Mouse (Mus musculus): ENCODE measurements around the gene Plekhh2. TPM values are rescaled to one million over a fixed set of nuclear protein-coding genes. Genes with fewer than 3 reads are reported as not detected.
A peak's percentile ranks its signal among the peaks of the same experiment; 100 is the strongest.

Plekhh2 gene
- polyA plus RNA-seq, 1 experiment from 2014 or later, result 1.7 TPM

GRCm38 (mm10) chr17:84596015-84596441 is 84.3 kb downstream of the Plekhh2 start:
- 34% methylated on average over 10 of the region's 10 CpGs for WGBS
- peak; percentile 76 for ATAC-seq
- Histone ChIP-seq H3K9ac (replicated peaks; ENCODE audit: low read depth, low read length) (peak overlapping the region; percentile 51), H3K4me2 (ENCODE audit: low read length) (peak overlapping the region; percentile 43), H3K4me1 (replicated peaks; ENCODE audit: control insufficient read depth, insufficient read depth, low read length) (peaks cover 11% of the 10 kb centered on the region), H3K36me3 (ENCODE audit: control insufficient read depth, insufficient read depth) (no peaks in the 10 kb centered on the region), H3K9me3 (ENCODE audit: control insufficient read depth, low read length) (no peaks in the 10 kb centered on the region), H3K27ac (ENCODE audit: low read length) (peak overlapping the region; percentile 28; the same call in 1 of the 2 replicates), H3K4me3 (replicated peaks; ENCODE audit: low read length) (peak overlapping the region; percentile 24), H3K27me3 (replicated peaks; ENCODE audit: control insufficient read depth, insufficient read depth, low read length) (no peaks in the 10 kb centered on the region)

GRCm38 (mm10) chr17:84596501-84596900 is 84.8 kb downstream of the Plekhh2 start:
- peak overlapping the region; percentile 24 for H3K4me3 ChIP-seq (replicated peaks; ENCODE audit: low read length)
- H3K36me3 ChIP-seq (ENCODE audit: control insufficient read depth, insufficient read depth), result no peaks in the 10 kb centered on the region
- H3K27ac ChIP-seq (ENCODE audit: low read length), result peak overlapping the region; percentile 60
- WGBS, result 33% methylated on average over 7 of the region's 7 CpGs
- H3K9me3 ChIP-seq (ENCODE audit: control insufficient read depth, low read length), result no peaks in the 10 kb centered on the region
- H3K4me2 ChIP-seq (ENCODE audit: low read length), result peak overlapping the region; percentile 43
- peaks cover 11% of the 10 kb centered on the region for H3K4me1 ChIP-seq (replicated peaks; ENCODE audit: control insufficient read depth, insufficient read depth, low read length)
- H3K9ac ChIP-seq (replicated peaks; ENCODE audit: low read depth, low read length), result peak overlapping the region; percentile 51; the same call in 1 of the 2 replicates
- no peak for ATAC-seq
- no peaks in the 10 kb centered on the region for H3K27me3 ChIP-seq (replicated peaks; ENCODE audit: control insufficient read depth, insufficient read depth, low read length)

DNA sequence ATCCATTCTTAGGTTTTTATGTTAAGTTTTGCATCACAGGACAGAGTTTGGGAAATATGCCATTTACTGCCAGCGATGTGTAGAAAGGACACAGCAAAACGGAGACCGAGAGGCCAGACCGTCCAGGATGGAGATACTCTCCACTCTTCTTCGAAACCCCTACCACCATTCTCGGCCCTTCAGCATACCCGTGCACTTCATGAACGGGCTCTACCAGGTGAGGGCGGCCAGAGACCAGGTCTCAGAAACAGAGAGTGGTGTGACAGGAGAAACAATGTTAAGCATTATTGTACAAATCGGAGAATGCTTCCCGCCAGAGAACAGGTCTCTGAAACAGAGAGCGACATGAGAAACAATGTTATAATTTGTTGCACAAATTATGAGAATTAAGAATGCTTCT is 86.2 kb downstream of the Plekhh2 start:
- Histone ChIP-seq H3K27me3 (replicated peaks; ENCODE audit: control insufficient read depth, insufficient read depth, low read length) (no peaks in the 10 kb centered on the region), H3K36me3 (ENCODE audit: control insufficient read depth, insufficient read depth) (no peaks in the 10 kb centered on the region), H3K27ac (ENCODE audit: low read length) (no peak overlapping the region), H3K9ac (replicated peaks; ENCODE audit: low read depth, low read length) (no peak overlapping the region), H3K4me3 (replicated peaks; ENCODE audit: low read length) (no peak overlapping the region), H3K9me3 (ENCODE audit: control insufficient read depth, low read length) (no peaks in the 10 kb centered on the region), H3K4me2 (ENCODE audit: low read length) (no peak overlapping the region), H3K4me1 (replicated peaks; ENCODE audit: control insufficient read depth, insufficient read depth, low read length) (peaks cover 11% of the 10 kb centered on the region)
- ATAC-seq, result no peak
- WGBS, result 92% methylated on average over 12 of the region's 12 CpGs

- WGBS, result 91% methylated on average over 7 of the region's 7 CpGs
- Histone ChIP-seq H3K9ac (replicated peaks; ENCODE audit: low read depth, low read length) (no peak overlapping the region), H3K9me3 (ENCODE audit: control insufficient read depth, low read length) (no peaks in the 10 kb centered on the region), H3K36me3 (ENCODE audit: control insufficient read depth, insufficient read depth) (no peaks in the 10 kb centered on the region), H3K4me1 (replicated peaks; ENCODE audit: control insufficient read depth, insufficient read depth, low read length) (peaks cover 11% of the 10 kb centered on the region), H3K4me3 (replicated peaks; ENCODE audit: low read length) (no peak overlapping the region), H3K4me2 (ENCODE audit: low read length) (no peak overlapping the region), H3K27ac (ENCODE audit: low read length) (no peak overlapping the region), H3K27me3 (replicated peaks; ENCODE audit: control insufficient read depth, insufficient read depth, low read length) (no peaks in the 10 kb centered on the region)
- ATAC-seq, result no peak
These were observed 87.2 kb downstream of the Plekhh2 start for GRCm38 (mm10) chr17:84598928-84599327.

GRCm38 (mm10) chr17:84600051-84600983 is 88.6 kb downstream of the Plekhh2 start:
- 75% methylated on average over 9 of the region's 9 CpGs for WGBS
- H3K9me3 ChIP-seq (ENCODE audit: control insufficient read depth, low read length), result no peaks in the 10 kb centered on the region
- H3K36me3 ChIP-seq (ENCODE audit: control insufficient read depth, insufficient read depth), result no peaks in the 10 kb centered on the region
- H3K4me1 ChIP-seq (replicated peaks; ENCODE audit: control insufficient read depth, insufficient read depth, low read length), result peaks cover 11% of the 10 kb centered on the region
- ATAC-seq, result no peak
- H3K4me3 ChIP-seq (replicated peaks; ENCODE audit: low read length), result no peak overlapping the region
- H3K4me2 ChIP-seq (ENCODE audit: low read length), result no peak overlapping the region
- no peak overlapping the region for H3K9ac ChIP-seq (replicated peaks; ENCODE audit: low read depth, low read length)
- no peak overlapping the region for H3K27ac ChIP-seq (ENCODE audit: low read length)
- no peaks in the 10 kb centered on the region for H3K27me3 ChIP-seq (replicated peaks; ENCODE audit: control insufficient read depth, insufficient read depth, low read length)

- Histone ChIP-seq H3K36me3 (ENCODE audit: control insufficient read depth, insufficient read depth) (no peaks in the 10 kb centered on the region), H3K9ac (replicated peaks; ENCODE audit: low read depth, low read length) (no peak overlapping the region), H3K4me3 (replicated peaks; ENCODE audit: low read length) (no peak overlapping the region), H3K9me3 (ENCODE audit: control insufficient read depth, low read length) (no peaks in the 10 kb centered on the region), H3K4me2 (ENCODE audit: low read length) (no peak overlapping the region), H3K4me1 (replicated peaks; ENCODE audit: control insufficient read depth, insufficient read depth, low read length) (peaks cover under 1% of the 10 kb centered on the region), H3K27me3 (replicated peaks; ENCODE audit: control insufficient read depth, insufficient read depth, low read length) (no peaks in the 10 kb centered on the region), H3K27ac (ENCODE audit: low read length) (no peak overlapping the region)
- ATAC-seq, result no peak
- WGBS, result 89% methylated on average over 5 of the region's 5 CpGs
These were observed 90.1 kb downstream of the Plekhh2 start for GRCm38 (mm10) chr17:84601805-84602204.

- 61% methylated on average over 9 of the region's 9 CpGs for WGBS
- H3K27ac ChIP-seq (ENCODE audit: low read length), result no peak overlapping the region
- H3K27me3 ChIP-seq (replicated peaks; ENCODE audit: control insufficient read depth, insufficient read depth, low read length), result no peaks in the 10 kb centered on the region
- ATAC-seq, result no peak
- no peaks in the 10 kb centered on the region for H3K4me1 ChIP-seq (replicated peaks; ENCODE audit: control insufficient read depth, insufficient read depth, low read length)
- no peaks in the 10 kb centered on the region for H3K36me3 ChIP-seq (ENCODE audit: control insufficient read depth, insufficient read depth)
- no peak overlapping the region for H3K9ac ChIP-seq (replicated peaks; ENCODE audit: low read depth, low read length)
- H3K4me2 ChIP-seq (ENCODE audit: low read length), result no peak overlapping the region
- H3K4me3 ChIP-seq (replicated peaks; ENCODE audit: low read length), result no peak overlapping the region
- no peaks in the 10 kb centered on the region for H3K9me3 ChIP-seq (ENCODE audit: control insufficient read depth, low read length)
These were observed 91.5 kb downstream of the Plekhh2 start for GRCm38 (mm10) chr17:84603202-84603627.

DNA sequence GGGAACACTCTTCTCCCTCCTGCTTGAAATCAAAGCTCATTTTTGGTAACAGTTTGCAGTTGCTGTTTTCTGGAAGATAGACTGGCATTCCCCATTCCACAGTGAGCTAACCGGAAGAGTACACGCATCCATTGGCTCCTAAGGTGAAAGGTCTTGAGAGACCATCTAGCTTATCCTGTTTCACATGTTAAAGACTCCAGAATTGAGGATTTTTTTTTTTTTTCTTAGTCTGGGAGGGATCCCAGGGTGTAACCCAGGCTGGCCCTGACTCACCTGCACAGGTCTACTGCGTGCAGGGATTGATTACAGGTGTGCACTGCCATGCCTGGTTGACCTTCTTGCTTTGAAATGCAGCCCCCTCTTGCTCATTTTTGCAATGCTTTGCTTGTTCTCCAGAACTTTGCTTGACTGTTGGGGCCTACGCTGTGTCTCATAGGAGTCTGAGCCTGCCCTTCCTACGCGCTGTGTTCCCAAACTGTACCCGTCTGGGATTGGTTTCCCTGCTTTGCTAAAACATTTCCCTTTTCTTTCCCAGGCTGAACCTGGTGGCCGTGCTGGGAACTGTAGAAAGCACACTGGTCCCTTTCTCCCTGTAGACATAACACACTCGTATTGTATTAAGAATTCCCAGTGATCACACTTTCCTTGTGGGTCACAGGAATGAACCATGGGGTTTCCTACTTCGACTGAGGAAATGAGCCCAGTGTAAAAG is 92.2 kb downstream of the Plekhh2 start:
- Histone ChIP-seq H3K4me1 (replicated peaks; ENCODE audit: control insufficient read depth, insufficient read depth, low read length) (no peaks in the 10 kb centered on the region), H3K27ac (ENCODE audit: low read length) (no peak overlapping the region), H3K4me3 (replicated peaks; ENCODE audit: low read length) (no peak overlapping the region), H3K27me3 (replicated peaks; ENCODE audit: control insufficient read depth, insufficient read depth, low read length) (no peaks in the 10 kb centered on the region), H3K9me3 (ENCODE audit: control insufficient read depth, low read length) (no peaks in the 10 kb centered on the region), H3K36me3 (ENCODE audit: control insufficient read depth, insufficient read depth) (no peaks in the 10 kb centered on the region), H3K9ac (replicated peaks; ENCODE audit: low read depth, low read length) (no peak overlapping the region), H3K4me2 (ENCODE audit: low read length) (no peak overlapping the region)
- no peak for ATAC-seq
- 97% methylated on average over 10 of the region's 10 CpGs for WGBS

DNA sequence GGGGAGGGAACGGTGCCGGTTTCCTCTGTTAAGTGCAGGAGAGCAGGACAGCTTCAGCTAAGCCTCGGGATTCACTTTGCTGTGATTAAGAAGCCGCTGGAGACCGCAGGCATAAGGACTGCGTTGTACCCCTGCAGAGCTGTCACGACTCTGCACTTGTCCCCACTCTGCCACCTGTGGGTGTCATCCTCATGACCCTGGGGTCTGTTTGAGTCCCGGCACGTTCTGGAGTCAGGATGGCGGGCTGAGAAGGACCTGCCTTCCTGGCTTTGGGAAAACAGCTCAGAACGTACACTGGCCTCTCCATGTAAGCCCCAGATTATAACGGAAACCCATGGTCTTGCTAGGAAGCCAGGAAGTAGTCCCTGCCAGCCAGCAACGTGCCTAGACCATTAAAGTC is 95.3 kb downstream of the Plekhh2 start:
- no peak for ATAC-seq
- H3K9me3 ChIP-seq (ENCODE audit: control insufficient read depth, low read length), result no peaks in the 10 kb centered on the region
- H3K4me1 ChIP-seq (replicated peaks; ENCODE audit: control insufficient read depth, insufficient read depth, low read length), result no peaks in the 10 kb centered on the region
- no peak overlapping the region for H3K9ac ChIP-seq (replicated peaks; ENCODE audit: low read depth, low read length)
- no peak overlapping the region for H3K4me3 ChIP-seq (replicated peaks; ENCODE audit: low read length)
- no peak overlapping the region for H3K4me2 ChIP-seq (ENCODE audit: low read length)
- H3K27me3 ChIP-seq (replicated peaks; ENCODE audit: control insufficient read depth, insufficient read depth, low read length), result no peaks in the 10 kb centered on the region
- no peak overlapping the region for H3K27ac ChIP-seq (ENCODE audit: low read length)
- 53% methylated on average over 13 of the region's 13 CpGs for WGBS
- H3K36me3 ChIP-seq (ENCODE audit: control insufficient read depth, insufficient read depth), result no peaks in the 10 kb centered on the region

Data from forebrain, embryonic 16.5 days (tissue).